Mouse (Mus musculus): ENCODE results near the gene Wdr19.

Wdr19 gene

DNA sequence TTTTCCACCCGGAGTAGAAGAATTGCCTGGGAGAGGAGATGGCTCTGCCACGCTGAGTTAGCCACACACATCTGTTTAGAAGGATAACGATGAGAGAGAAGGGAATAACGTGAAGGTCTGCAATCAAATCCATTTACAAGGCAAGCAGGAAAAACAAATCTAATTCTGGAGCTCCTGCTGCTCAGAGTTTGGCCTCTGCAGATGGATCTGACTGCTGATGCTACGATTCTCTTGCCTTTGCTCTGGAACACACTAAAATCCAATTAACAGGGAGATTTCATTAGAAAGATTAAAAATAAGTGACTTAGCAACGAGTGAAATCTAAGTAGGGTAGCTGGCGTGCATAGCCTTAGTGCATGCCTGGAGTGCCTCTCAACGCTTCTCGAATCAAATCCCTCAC is 106.0 kb downstream of the Wdr19 start:
- DNase-seq = peak; percentile 48

DNA sequence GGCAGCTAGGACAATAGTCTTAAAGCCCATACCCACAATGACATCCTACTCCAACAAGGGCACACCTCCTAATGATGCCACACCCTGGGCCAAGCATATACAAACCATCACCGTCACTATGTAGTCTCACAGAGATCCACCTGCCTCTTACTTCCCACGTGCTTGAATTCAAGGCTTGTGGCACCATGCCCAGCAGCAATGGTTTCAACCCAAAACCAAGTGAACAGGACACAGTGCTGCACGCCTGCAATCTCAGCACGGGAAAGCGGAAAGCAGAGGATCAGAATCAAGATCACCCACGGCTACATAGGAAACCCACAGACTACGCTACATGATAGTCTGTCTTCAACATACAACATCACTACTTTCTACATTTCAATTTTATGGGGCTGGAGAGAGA is 108.7 kb downstream of the Wdr19 start:
- DNase-seq = peak; percentile 84

GRCm38 (mm10) chr5:65308866-65309265 is 109.4 kb downstream of the Wdr19 start:
- peak; percentile 71 for DNase-seq

All from heart, adult 11 months (tissue).